Mouse (Mus musculus): ENCODE measurements around the gene Degs1. TPM values are rescaled to one million over a fixed set of nuclear protein-coding genes. Genes with fewer than 3 reads are reported as not detected.
A peak's percentile ranks its signal among the peaks of the same experiment; 100 is the strongest.

Degs1 gene
- polyA plus RNA-seq (2015; fragmentation: Nextera tagmentation; extraction: Ambion mirVana): 120 and 125 TPM in 2 replicates

GRCm38 (mm10) chr1:182282091-182283075 is at the start of gene Degs1:
Gene Degs1, minus strand, starts transcription at chr1:182282804.
- Histone ChIP-seq H3K27ac (peak within 1 kb of the TSS; percentile 93), H3K4me2 (peak within 1 kb of the TSS; percentile 85), H3K27me3 (no peaks in the 10 kb centered on the region), H3K9ac (peak within 1 kb of the TSS; percentile 86), H3K36me3 (peaks cover 20% of the 10 kb centered on the region), H3K4me1 (peaks cover 30% of the 10 kb centered on the region), H3K9me3 (replicated peaks) (no peaks in the 10 kb centered on the region), H3K4me3 (replicated peaks) (peak within 1 kb of the TSS; percentile 87)
- peak; percentile 94 for ATAC-seq (replicated peaks; ENCODE audit: low FRiP score)
- WGBS: 0% methylated on average over 91 of the region's 94 CpGs

GRCm38 (mm10) chr1:182325919-182326318 is 43.3 kb upstream of the Degs1 start:
- Histone ChIP-seq H3K4me1 (no peaks in the 10 kb centered on the region), H3K4me2 (no peak overlapping the region), H3K9me3 (replicated peaks) (no peaks in the 10 kb centered on the region), H3K27ac (no peak overlapping the region), H3K9ac (no peak overlapping the region), H3K36me3 (peaks cover 85% of the 10 kb centered on the region), H3K4me3 (replicated peaks) (no peak overlapping the region), H3K27me3 (no peaks in the 10 kb centered on the region)
- no peak for ATAC-seq (replicated peaks; ENCODE audit: low FRiP score)
- WGBS: 98% methylated on average over 1 of the region's 1 CpGs

- WGBS: 94% methylated on average over 7 of the region's 7 CpGs
- no peak overlapping the region for H3K4me3 ChIP-seq (replicated peaks)
- no peaks in the 10 kb centered on the region for H3K4me1 ChIP-seq
- H3K36me3 ChIP-seq: peaks cover 92% of the 10 kb centered on the region
- no peaks in the 10 kb centered on the region for H3K9me3 ChIP-seq (replicated peaks)
- no peak overlapping the region for H3K4me2 ChIP-seq
- H3K27ac ChIP-seq: no peak overlapping the region
- no peaks in the 10 kb centered on the region for H3K27me3 ChIP-seq
- H3K9ac ChIP-seq: no peak overlapping the region
- no peak for ATAC-seq (replicated peaks; ENCODE audit: low FRiP score)
Measured at GRCm38 (mm10) chr1:182324552-182324951, 41.9 kb upstream of the Degs1 start.

GRCm38 (mm10) chr1:182323139-182323538 is 40.5 kb upstream of the Degs1 start:
- no peak overlapping the region for H3K9ac ChIP-seq
- no peak overlapping the region for H3K4me2 ChIP-seq
- peaks cover 94% of the 10 kb centered on the region for H3K36me3 ChIP-seq
- H3K4me1 ChIP-seq: no peaks in the 10 kb centered on the region
- no peak for ATAC-seq (replicated peaks; ENCODE audit: low FRiP score)
- no peak overlapping the region for H3K27ac ChIP-seq
- H3K4me3 ChIP-seq (replicated peaks): no peak overlapping the region
- no peaks in the 10 kb centered on the region for H3K9me3 ChIP-seq (replicated peaks)
- H3K27me3 ChIP-seq: no peaks in the 10 kb centered on the region
- WGBS: 97% methylated on average over 3 of the region's 3 CpGs

- H3K4me3 ChIP-seq (replicated peaks): no peak overlapping the region
- no peak for ATAC-seq (replicated peaks; ENCODE audit: low FRiP score)
- H3K27me3 ChIP-seq: no peaks in the 10 kb centered on the region
- no peak overlapping the region for H3K4me2 ChIP-seq
- H3K9ac ChIP-seq: no peak overlapping the region
- H3K4me1 ChIP-seq: no peaks in the 10 kb centered on the region
- H3K27ac ChIP-seq: no peak overlapping the region
- H3K9me3 ChIP-seq (replicated peaks): peaks cover 4% of the 10 kb centered on the region; the same call in 1 of the 2 replicates
- 93% methylated on average over 5 of the region's 5 CpGs for WGBS
- H3K36me3 ChIP-seq: peaks cover 69% of the 10 kb centered on the region
Measured at GRCm38 (mm10) chr1:182314201-182314600, 31.6 kb upstream of the Degs1 start.

- ATAC-seq (replicated peaks; ENCODE audit: low FRiP score): no peak
- Histone ChIP-seq H3K27me3 (no peaks in the 10 kb centered on the region), H3K9ac (no peak overlapping the region)
Measured at GRCm38 (mm10) chr1:182313181-182313580, 30.6 kb upstream of the Degs1 start.

GRCm38 (mm10) chr1:182311376-182311775 is 28.8 kb upstream of the Degs1 start:
- WGBS: 94% methylated on average over 5 of the region's 5 CpGs
- Histone ChIP-seq H3K27ac (no peak overlapping the region), H3K4me2 (no peak overlapping the region), H3K9me3 (replicated peaks) (peaks cover 4% of the 10 kb centered on the region; the same call in 1 of the 2 replicates), H3K9ac (no peak overlapping the region), H3K4me1 (no peaks in the 10 kb centered on the region), H3K4me3 (replicated peaks) (no peak overlapping the region), H3K27me3 (no peaks in the 10 kb centered on the region), H3K36me3 (peaks cover 41% of the 10 kb centered on the region)
- ATAC-seq (replicated peaks; ENCODE audit: low FRiP score): no peak

More at GRCm38 (mm10) chr1:182313181-182313580, 30.6 kb upstream of the Degs1 start:
- peaks cover 59% of the 10 kb centered on the region for H3K36me3 ChIP-seq
- peaks cover 4% of the 10 kb centered on the region; the same call in 1 of the 2 replicates for H3K9me3 ChIP-seq (replicated peaks)
- H3K4me3 ChIP-seq (replicated peaks): no peak overlapping the region
- no peak overlapping the region for H3K27ac ChIP-seq
- H3K4me1 ChIP-seq: no peaks in the 10 kb centered on the region
- WGBS: 90% methylated on average over 8 of the region's 8 CpGs
- H3K4me2 ChIP-seq: no peak overlapping the region

- no peak overlapping the region for H3K4me3 ChIP-seq (replicated peaks)
- peaks cover 4% of the 10 kb centered on the region; the same call in 1 of the 2 replicates for H3K9me3 ChIP-seq (replicated peaks)
- H3K4me2 ChIP-seq: no peak overlapping the region
- H3K27me3 ChIP-seq: no peaks in the 10 kb centered on the region
- H3K9ac ChIP-seq: no peak overlapping the region
- no peak for ATAC-seq (replicated peaks; ENCODE audit: low FRiP score)
- H3K36me3 ChIP-seq: peaks cover 30% of the 10 kb centered on the region
- 94% methylated on average over 2 of the region's 2 CpGs for WGBS
- H3K27ac ChIP-seq: no peak overlapping the region
- H3K4me1 ChIP-seq: no peaks in the 10 kb centered on the region
Measured at GRCm38 (mm10) chr1:182310316-182310715, 27.7 kb upstream of the Degs1 start.

- peaks cover 4% of the 10 kb centered on the region; the same call in 1 of the 2 replicates for H3K9me3 ChIP-seq (replicated peaks)
- peaks cover 21% of the 10 kb centered on the region for H3K36me3 ChIP-seq
- H3K27me3 ChIP-seq: no peaks in the 10 kb centered on the region
- no peaks in the 10 kb centered on the region for H3K4me1 ChIP-seq
- H3K4me3 ChIP-seq (replicated peaks): no peak overlapping the region
- H3K4me2 ChIP-seq: no peak overlapping the region
- WGBS: 59% methylated on average over 5 of the region's 5 CpGs
- no peak overlapping the region for H3K9ac ChIP-seq
- no peak for ATAC-seq (replicated peaks; ENCODE audit: low FRiP score)
- no peak overlapping the region for H3K27ac ChIP-seq
Measured at GRCm38 (mm10) chr1:182309403-182309802, 26.8 kb upstream of the Degs1 start.

- no peak overlapping the region for H3K4me3 ChIP-seq (replicated peaks)
- 90% methylated on average over 5 of the region's 5 CpGs for WGBS
Measured at GRCm38 (mm10) chr1:182302916-182303315, 20.3 kb upstream of the Degs1 start.

GRCm38 (mm10) chr1:182302176-182302870 is 19.7 kb upstream of the Degs1 start:
- H3K9ac ChIP-seq: no peak overlapping the region
- H3K4me3 ChIP-seq (replicated peaks): no peak overlapping the region
- 72% methylated on average over 6 of the region's 6 CpGs for WGBS
- no peaks in the 10 kb centered on the region for H3K9me3 ChIP-seq (replicated peaks)
- H3K27ac ChIP-seq: no peak overlapping the region
- H3K36me3 ChIP-seq: no peaks in the 10 kb centered on the region
- H3K27me3 ChIP-seq: no peaks in the 10 kb centered on the region
- no peak for ATAC-seq (replicated peaks; ENCODE audit: low FRiP score)
- H3K4me1 ChIP-seq: no peaks in the 10 kb centered on the region
- no peak overlapping the region for H3K4me2 ChIP-seq

More at GRCm38 (mm10) chr1:182302916-182303315, 20.3 kb upstream of the Degs1 start:
- Histone ChIP-seq H3K27ac (no peak overlapping the region), H3K9ac (no peak overlapping the region), H3K36me3 (no peaks in the 10 kb centered on the region), H3K27me3 (no peaks in the 10 kb centered on the region), H3K9me3 (replicated peaks) (no peaks in the 10 kb centered on the region), H3K4me1 (no peaks in the 10 kb centered on the region), H3K4me2 (no peak overlapping the region)
- no peak for ATAC-seq (replicated peaks; ENCODE audit: low FRiP score)

GRCm38 (mm10) chr1:182297821-182298220 is 15.2 kb upstream of the Degs1 start:
- no peaks in the 10 kb centered on the region for H3K9me3 ChIP-seq (replicated peaks)
- no peaks in the 10 kb centered on the region for H3K4me1 ChIP-seq
- no peak overlapping the region for H3K4me2 ChIP-seq
- no peak overlapping the region for H3K9ac ChIP-seq
- H3K27me3 ChIP-seq: no peaks in the 10 kb centered on the region
- WGBS: 89% methylated on average over 5 of the region's 5 CpGs
- ATAC-seq (replicated peaks; ENCODE audit: low FRiP score): no peak
- H3K36me3 ChIP-seq: no peaks in the 10 kb centered on the region
- no peak overlapping the region for H3K4me3 ChIP-seq (replicated peaks)
- H3K27ac ChIP-seq: no peak overlapping the region
